Mouse (Mus musculus): ENCODE measurements around the gene Smc4. TPM values are rescaled to one million over a fixed set of nuclear protein-coding genes. Genes with fewer than 3 reads are reported as not detected.
A peak's percentile ranks its signal among the peaks of the same experiment; 100 is the strongest.

Gene Smc4
- total RNA-seq (2021), result 10 to 100 TPM; 42.0 to 56.6 TPM
- long read RNA-seq, experiment 1, full-length matches to known transcripts, result 3 of 44 reads
- long read RNA-seq, experiment 1, partial matches to known transcripts, result 39 of 44 reads
- long read RNA-seq, experiment 1, other reads (novel, unspliced or antisense), result 2 of 44 reads
- long read RNA-seq, experiment 2, full-length matches to known transcripts, result 20 of 24 reads
- long read RNA-seq, experiment 2, partial matches to known transcripts, result 2 of 24 reads
- long read RNA-seq, experiment 2, other reads (novel, unspliced or antisense), result 2 of 24 reads

DNA sequence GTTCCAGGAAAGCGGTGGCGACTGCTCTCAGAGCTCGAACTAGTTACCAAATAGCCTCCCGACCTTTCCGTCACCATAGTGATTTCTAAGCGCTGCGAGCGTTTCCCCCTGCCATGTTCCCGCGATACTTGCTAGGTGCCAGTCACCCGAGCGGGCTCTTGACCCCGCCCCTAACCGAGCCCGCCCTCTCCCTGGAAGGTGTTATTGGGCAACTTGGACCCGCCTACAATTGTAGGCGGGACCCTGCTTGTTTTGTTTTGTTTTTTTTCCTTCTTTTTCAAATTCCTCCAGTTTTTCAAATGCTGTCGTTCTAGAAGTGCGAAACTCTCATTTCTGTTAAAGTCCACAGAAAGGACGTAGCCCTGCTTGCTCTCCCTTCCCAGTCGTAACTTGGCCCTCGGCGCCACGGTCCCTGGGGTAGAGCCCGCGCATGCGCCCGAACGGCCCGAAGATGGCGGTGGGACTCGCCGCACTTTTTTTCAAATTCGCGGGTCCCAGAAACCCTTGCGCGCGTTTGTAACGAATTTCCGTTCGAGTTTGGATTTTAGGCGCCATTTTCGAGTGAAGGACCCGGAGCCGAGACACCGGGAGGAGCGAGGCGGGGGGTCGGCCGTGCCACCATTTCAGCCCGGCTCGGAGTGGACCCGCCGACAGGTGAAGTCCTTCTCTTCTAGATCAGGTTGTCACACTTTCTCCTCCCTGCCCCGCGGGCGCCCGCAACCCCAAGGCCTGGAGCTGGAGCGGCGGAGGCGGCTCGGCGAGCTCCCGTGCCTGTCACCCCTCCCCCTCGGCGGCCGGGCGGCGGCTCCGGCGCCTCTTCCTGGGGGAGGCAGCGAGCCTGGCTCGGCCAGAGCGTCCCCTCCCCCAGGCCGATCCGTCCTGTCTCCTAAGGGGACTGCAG lies at the start of gene Smc4, which contains the start of gene Ift80:
Gene Smc4 (plus strand): TSS at position 302 of the 901 bp plus-strand sequence.
Gene Ift80 (minus strand): TSS at position 134 of the 901 bp plus-strand sequence.
- DNase-seq, result peak; percentile 96

DNA sequence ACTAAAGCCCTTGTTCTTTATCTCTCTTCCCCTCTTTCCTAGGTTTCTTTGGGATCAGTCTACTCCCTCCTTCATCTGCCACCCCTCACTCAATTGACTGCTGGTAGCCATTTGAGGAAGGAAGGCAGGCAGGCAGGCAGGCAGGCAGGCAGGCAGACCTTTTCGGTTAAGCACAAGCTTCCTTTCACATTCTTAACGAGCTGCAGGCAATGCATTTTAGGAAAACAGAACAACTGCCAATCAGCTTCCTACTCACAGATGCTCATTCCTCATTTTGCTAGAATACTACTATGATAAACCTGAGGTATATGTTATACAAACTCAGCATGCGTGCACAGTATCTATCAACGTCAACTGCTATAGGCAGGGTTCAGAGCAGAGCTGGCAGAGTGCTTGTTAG lies 48.1 kb upstream of the Smc4 start:
- DNase-seq, result no peak

DNA sequence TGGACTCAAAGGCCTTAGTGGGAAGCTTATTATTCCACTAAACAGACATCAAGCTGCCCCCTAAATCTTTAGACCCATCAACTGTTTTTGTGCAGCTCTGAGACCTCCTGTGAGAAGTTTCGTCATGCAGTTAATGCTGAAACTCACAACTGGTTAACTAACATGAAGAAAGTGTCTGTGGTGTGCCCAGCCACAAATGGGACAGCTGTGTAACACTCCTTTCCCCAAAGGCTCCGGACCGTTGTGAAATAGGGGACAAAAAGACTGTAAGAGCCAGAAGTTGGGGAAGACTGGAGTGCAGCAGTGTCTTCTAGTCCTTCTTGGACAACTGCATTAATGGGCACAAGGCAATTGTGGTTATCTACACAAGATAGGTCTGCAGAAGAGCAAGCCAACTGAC lies 47.1 kb upstream of the Smc4 start:
- no peak for DNase-seq

DNA sequence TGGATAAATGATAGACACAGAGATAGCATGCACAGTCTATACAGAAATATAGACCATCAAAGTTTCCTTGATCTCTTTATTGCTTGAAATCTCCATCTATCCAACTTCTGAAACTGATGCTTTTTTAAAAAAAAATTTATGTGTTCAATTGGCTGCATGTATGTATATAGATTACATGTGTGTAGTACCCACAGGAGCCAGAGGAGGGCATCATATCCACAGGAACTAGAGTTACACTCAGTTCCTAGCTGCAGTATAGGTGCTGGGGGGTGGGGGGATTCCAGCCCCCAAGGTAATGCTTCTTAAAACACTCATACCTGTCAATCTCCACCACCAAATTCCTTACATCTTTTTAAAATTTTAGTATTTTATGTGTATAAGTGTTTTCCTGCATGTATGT lies 39.9 kb upstream of the Smc4 start:
- peak; percentile 38 for DNase-seq

DNA sequence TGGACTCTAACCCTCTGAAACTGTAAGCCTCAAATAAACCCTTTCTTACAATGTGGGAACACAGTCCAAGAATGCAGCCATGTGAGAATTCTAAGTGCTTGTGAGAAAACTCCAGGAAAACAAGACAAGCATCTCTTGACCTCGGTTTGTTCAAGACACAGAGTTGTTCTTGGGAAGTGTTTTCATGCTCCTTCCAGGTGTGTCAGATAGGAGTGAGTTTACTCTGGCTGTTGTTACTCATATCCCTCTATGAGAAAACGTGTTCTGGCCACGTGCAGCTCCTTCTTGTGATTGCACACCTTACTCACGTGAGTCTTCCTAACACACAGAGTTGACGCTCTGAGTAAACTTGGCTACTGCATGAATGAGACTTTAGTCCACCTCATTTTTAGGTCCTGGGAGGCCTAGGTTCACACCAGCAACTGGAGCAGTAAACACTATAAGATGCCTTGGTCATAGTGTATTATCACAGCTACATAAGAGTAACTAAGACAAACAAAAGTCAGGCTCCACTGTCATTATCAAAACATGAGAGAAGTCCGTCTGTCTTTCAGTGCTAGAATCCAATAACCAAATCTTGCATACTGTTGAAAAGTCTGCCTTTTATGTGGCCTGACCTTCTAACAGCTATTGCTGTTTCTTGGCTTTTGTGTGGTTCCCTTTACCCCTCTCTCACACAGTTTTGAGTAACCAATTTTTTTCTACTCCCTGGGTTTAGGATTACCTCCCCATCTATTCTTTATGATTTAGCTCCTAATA lies 37.8 kb upstream of the Smc4 start:
- DNase-seq, result no peak

DNA sequence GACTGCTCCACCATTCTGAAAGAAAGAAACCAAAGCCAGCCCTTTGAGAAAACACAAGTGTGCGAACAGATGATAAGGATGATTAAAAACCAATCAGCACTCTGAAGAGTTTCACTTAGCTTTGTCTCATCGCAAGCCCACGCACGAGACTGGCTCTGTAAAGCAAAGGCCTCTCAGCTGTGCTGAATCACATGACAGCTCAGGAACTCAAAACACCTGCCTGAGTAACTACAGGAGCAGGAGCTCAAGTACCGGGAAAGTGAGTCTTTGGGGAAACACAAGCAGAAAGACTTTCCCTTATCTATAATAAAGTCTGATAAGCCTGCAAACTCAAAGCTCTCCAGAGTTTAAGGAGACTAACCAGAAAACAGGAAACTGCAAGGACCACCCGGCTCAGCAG lies 37.1 kb upstream of the Smc4 start:
- no peak for DNase-seq

DNA sequence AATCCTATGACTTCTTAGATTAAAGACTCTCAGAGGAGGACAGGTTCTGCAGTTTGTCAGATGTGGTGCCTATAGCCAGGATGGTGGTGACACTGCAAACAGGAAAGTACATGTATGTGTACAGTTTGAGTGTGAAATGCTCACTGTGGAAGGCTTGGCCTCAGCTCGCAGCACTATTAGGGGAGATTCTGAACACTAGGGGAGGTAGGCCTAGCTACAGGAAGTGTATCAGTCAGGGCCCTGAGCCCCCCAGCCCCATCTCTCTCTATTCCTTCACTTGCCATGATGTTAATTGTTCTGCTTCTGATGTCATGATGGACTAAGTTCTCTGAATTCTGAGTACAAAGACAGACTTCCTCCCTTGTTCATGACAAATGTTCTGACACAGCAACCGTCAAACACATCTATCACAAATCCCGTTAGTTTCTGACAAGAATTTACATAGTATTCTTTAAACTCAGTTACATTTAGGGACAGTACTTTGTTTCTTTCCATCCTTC lies 35.4 kb upstream of the Smc4 start:
- no peak for DNase-seq

DNA sequence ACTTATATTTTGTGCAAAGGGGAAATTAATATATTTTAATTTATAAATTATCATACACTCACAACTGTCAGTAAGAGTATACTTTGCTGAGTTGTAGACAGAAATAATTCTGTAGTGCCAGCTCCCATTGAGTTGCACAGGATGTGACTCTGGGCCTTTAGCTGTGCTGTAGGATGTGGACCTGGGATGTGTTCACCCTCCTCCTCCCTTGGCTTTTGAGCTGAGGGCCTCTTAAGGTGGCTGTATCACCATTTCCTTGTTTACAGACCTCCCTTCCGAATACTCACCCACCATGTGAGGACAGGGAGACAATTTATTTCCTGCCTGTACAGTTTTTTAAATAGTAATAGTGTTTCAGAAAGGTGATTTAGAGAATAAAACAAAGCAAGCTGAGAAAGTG lies 31.0 kb upstream of the Smc4 start:
- no peak for DNase-seq

DNA sequence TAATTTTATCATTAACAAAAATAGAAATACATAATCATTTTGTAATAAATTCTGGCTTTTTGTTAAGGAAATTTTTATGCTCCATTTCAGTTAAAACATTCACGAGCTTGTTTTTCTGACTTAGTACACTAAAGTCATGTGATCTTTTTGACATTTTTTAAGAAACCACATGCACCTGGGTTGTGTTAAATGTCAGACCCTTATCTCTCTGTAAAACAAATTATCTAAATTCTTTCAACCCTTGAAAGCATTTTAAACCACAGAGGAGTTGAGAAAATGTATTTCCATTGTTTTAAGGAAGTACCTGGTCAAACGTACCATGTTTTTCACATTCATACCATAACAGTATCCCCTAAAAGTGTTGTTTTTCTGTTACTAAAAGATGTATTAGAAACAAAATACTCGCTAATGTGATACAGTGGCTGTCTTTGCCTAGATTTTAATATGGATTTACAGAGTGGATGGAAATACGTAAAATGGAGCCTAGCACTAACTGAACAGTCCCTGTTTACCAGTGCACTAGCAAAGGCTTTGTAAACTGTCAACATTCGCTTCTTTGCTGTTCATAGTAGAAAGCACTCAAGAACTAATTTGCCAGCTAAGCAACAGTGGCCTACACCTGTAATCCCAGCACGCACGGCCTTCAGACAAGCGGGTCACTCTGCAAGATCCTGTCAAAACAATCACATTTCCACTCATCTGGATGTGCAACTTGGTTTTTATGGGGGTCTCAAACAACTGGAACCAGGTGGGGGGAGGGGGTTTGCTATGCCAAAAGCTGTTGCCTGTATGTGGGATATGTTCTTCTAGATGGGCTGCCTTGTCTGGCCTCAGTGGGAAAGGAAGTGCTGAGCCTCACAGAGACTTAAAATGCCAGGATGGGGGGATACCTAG lies 29.7 kb upstream of the Smc4 start:
- no peak for DNase-seq

DNA sequence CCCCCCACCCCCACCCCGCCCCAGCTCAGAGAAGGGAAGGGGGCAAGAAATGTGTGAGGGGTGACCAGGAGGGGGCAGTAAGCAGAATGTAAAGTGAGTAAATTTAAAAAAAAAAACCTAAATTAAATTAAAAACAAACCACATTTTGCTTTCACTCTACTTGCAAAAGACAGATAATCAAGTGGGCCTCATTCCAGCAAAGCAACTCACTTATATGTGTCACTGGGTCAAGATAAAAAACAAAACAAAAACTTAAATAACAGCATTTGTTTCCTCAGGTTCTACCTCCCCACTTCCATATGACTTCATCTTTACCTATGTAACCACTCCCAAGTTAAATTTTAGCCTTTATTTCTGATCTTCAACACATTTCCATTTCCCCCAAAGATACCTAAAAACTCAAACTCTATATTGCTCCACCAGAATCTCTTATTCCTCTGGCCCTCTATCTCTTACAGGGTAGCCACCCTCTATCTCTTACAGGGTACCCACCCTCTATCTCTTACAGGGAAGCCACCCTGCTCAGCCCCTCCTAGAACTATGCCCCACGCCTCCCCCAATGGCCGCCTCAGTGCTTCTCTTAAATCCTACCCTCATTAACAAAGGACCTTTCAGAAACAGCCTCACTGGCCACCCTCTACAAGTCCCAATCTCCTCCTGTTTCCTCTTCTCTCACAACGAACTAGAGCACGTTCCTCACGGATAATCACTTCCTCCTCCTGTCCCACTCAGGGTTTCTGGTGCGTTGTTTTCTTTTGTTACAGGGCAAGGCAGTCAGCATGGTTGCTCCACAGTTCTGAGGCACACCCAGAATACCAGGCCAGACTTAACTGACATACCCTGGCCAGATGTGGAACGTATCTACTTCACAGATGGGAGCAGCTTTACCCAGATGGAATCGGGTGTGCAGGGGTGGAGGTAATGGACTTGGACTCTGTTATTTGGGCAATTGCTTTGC lies 28.7 kb upstream of the Smc4 start:
- DNase-seq, result no peak

DNA sequence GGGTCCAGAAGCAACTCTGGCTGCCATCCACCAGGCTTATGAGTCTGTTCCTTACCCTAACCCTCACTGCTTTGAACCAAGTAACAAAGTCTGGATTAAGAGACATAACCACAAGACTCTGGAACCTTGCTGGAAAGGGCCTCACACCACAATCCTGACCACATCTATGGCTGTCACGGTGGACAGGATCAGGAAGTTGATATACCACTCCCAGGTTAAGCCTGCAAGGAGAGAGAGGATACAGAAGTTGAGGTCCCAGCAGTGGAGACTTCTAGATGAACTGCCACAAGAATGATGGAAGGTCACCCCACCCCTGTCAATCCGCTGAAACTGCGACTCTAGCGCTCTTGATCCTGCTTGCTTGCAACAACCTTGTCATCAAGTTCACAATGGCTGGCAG lies 26.8 kb upstream of the Smc4 start:
- no peak for DNase-seq

DNA sequence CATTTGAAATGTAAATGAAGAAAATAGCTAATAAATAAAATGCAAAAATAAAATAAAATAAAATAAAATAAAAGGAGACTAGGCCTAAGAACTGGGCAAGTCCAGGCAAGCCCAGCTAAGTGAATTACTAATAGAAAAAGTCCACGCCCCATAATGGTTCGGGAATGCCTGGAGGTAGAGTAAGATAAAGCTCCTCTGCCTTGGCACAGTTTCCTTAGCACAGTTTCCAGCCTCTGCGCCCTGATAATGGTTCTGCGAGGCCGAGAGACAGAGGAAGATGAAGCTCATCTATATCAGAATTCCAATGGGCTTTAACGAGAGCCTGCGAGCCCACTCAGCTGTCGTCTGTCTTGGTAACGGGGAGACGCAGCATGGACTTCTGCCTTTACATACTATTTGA lies 25.4 kb upstream of the Smc4 start:
- no peak for DNase-seq

DNA sequence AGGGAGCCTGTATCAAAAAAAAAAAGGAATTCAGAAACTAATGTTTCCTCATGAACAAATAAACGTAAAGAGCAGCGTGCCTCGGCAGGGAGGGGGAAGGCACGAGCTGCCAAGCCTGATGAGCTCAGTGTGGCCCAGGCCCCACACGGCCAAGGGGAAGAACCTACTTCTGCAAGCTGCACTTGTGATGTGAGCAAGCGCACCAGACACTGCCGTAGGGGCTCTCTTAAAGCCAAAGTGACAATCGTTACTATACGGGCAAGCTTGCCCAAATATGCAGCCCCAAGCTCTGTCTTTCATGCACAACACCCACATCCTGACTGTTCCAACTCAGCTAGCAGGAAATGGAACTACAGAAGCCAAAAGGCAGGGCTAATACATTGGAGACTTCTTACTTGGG lies 23.6 kb upstream of the Smc4 start:
- peak; percentile 8 for DNase-seq

DNA sequence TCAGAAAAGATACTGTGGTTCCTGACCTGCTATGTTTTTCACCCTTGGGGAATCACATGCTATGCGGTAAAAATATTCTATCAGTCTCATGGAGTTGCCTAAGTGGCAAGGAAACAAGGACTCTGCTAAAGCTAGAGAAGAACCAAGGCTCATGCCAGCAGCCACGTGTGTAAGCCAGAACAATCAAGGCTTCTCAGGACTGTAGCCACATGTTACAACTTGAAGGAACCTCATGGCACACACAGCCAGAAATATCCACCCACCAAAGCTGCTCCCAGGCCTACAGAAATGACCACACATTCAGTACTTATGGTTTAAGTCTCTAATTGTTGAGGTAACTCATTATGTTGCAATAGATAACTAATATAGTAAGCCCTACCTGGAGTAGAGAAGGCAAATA lies 18.0 kb upstream of the Smc4 start:
- DNase-seq, result no peak

DNA sequence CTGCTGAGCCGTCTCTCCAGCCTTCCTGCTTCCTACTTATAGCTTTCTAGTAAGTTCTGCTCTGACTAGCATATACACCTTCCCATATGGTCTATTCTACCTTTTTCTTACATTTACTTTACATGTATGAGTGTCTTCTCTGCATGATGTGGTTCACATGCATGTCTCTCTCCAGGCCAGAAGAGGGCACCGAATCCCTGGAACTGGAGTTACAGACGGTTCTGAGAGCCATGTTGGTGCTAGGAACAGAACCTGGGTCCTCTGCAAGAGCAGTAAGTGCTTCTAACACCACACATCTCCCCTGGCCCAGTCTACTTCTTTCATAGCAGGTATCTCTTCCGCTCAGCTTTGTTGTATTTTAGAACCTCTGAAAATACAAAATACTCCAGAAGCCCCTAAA lies 1.8 kb upstream of the Smc4 start:
- DNase-seq, result no peak

DNA sequence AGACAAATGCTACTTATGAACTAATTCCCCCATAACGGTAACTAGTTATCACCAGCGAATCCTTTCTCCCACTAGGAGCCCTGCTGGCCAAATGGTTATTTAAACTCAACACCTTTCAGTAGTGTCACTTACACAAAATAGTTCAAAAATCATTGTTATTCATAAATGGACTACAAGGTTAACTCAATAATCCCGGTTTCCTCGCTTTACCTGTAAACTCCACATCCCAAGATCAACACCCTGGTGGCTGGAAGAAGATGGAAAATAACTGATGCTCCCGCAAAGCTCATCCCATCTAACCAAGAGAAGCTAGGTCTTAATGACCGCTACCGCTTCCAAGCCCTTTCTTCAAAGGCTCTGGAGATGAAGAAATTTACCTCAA lies 492 bp upstream of the Smc4 start:
- no peak for DNase-seq

DNA sequence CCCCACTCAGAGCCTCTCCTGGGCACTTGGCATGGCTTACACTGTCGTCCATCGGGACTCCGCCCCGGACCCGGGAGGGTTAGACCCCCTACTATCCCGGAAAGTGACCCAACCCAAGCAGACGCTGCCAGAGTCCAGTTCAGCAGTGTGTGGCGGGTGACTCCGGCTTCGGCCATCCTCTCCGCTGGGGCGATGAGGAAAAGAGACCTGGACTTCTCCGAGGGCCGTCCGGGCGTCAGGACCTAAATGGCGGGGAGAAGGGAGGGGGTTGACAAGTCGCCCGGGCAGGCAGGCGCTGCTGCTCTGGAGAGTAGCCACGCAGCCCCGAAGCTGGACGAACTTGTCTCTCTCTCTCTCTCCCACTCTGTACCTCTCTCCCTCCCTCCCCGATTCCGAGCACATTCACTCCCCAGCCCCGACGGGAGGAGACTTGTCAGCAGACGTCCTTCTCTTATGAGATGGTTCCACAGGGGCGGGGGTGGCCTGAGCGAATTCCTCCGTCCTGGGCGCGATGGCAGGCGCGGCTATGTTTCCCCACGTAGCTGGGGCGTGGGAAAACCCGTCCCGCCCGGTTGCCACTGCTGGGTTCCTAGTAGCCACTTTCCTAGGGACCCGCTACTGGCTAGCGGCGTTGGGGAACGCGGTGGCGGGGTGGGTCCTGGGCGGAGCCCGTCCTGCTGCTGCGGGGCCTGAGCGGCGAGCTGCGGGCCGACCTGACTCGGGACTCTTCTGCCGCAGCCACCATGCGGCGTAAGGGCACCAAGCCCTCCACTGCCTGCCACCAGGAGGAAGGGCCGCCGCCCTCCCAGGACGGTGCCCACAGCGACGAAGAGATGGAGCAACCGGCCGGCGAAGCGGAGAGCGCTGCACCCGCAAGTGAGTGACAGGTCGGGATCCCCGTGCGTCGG lies 1.1 kb downstream of the Smc4 start:
- DNase-seq, result peak; percentile 73

DNA sequence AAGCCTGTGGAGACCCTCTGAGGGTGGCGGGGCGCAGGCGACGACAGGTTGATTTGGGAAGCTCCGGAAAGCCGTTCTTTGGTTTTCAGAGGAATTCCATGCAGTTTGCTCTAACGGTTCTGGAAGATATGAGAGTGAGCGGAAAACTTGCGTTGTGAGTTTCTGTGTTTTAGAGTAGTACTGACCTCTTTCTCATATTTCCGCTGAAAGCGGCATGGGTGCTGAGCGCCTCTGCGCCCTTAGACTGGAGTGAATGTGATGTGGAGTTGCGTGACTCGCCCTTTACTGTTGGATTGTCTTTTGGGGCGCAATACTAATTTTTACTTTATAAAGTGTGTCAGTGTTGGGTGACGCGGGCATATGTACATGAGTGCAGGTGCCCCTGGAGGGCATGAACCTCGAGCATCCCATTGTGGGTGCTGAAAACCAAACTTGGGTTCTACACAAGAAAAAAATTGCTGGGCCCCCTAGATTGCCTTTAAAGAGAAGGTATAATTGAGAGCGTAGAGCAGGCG lies 1.8 kb downstream of the Smc4 start:
- no peak for DNase-seq

DNA sequence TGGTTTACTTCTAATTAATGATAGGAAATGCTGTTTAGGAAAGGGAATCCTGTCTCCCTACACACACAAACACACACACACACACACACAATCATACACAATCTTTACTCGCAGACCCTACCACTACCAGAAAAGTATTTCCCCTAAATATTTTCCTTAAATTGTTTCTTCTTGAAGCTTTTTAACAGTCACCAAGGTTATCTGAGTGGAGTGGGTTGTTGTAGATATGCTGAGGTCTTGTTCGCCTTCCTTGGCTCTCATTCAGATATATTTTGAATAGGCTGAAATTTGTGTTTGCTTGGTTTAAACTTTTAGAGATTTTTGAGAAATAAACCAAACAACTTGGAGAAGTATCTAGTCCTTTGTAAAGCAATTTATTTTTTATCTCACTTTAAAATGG lies 4.3 kb downstream of the Smc4 start:
- no peak for DNase-seq
